9 mouse cellular contexts compared by ENCODE assay signal in genomic region chr13:56197473-56198266, GRCm38 (mm10). TPM values are rescaled to one million over a fixed set of nuclear protein-coding genes. Genes with fewer than 3 reads are reported as not detected.
DNase-seq lines count a peak whose midpoint lies in the region; ATAC-seq and TF ChIP-seq lines count a peak whose summit lies in the region.
"Had no signal": no experiment of that assay in that cellular context is flagged by ENCODE, and none has a peak within 500 bp of the region (broad histone marks: within the 10 kb centered on the region; RNA-seq: fewer than 3 reads in every experiment).

No protein-coding gene starts in this region.

- no peak for TF ChIP-seq POLR2A in bone marrow macrophage, adult 2 months (IDR thresholded peaks at IDR 0.05; ENCODE audit: borderline replicate concordance, low read depth, low read length)
- TF ChIP-seq POLR2A in embryonic fibroblast, embryonic 13.5 days (IDR thresholded peaks at IDR 0.05; ENCODE audit: low read depth, low read length), result no peak
- TF ChIP-seq POLR2A in testis, adult 2 months (IDR thresholded peaks at IDR 0.05; ENCODE audit: control insufficient read depth, low read depth, low read length), result no peak

- H3K27me3 ChIP-seq in heart, embryonic 16.5 days (ENCODE audit: control insufficient read depth, insufficient read depth, low read length), result peaks cover 17% of the 10 kb centered on the region
- H3K27me3 ChIP-seq in liver, embryonic 15.5 days, result peaks cover 7% of the 10 kb centered on the region; the same call in 1 of the 2 replicates
- H3K27me3 ChIP-seq in neural tube, embryonic 14.5 days (ENCODE audit: control insufficient read depth, insufficient read depth, low read length), result peaks cover 6% of the 10 kb centered on the region
- no peaks in the 10 kb centered on the region for H3K27me3 ChIP-seq in testis, adult 2 months (ENCODE audit: control insufficient read depth, insufficient read depth, low read length)

- ATAC-seq in heart, embryonic 16.5 days (replicated peaks; ENCODE audit: extremely low read depth, insufficient read depth, low FRiP score), result peak; percentile 60
- ATAC-seq in liver, embryonic 15.5 days (ENCODE audit: insufficient read depth), result no peak
- peak; percentile 66 for ATAC-seq in neural tube, embryonic 14.5 days (ENCODE audit: low read depth)

- no peak overlapping the region for H3K4me3 ChIP-seq in bone marrow macrophage, adult 2 months (ENCODE audit: insufficient read depth, low read length)
- H3K4me3 ChIP-seq in embryonic fibroblast, embryonic 13.5 days (ENCODE audit: insufficient read depth, low read length), result no peak overlapping the region
- no peak overlapping the region for H3K4me3 ChIP-seq in heart, embryonic 16.5 days (ENCODE audit: low read length)
- no peak overlapping the region for H3K4me3 ChIP-seq in liver, embryonic 15.5 days (replicated peaks)
- no peak overlapping the region for H3K4me3 ChIP-seq in neural tube, embryonic 14.5 days (ENCODE audit: low read depth, low read length)
- H3K4me3 ChIP-seq in testis, adult 2 months (ENCODE audit: control insufficient read depth, low read depth, low read length), result peak overlapping the region; percentile 36

- no peak overlapping the region for H3K27ac ChIP-seq in bone marrow macrophage, adult 2 months (ENCODE audit: insufficient read depth, low read depth, low read length)
- no peak overlapping the region for H3K27ac ChIP-seq in embryonic fibroblast, embryonic 13.5 days (ENCODE audit: insufficient read depth, low read length)
- no peak overlapping the region for H3K27ac ChIP-seq in heart, embryonic 16.5 days (ENCODE audit: low read length)
- H3K27ac ChIP-seq in liver, embryonic 15.5 days (replicated peaks), result no peak overlapping the region
- no peak overlapping the region for H3K27ac ChIP-seq in neural tube, embryonic 14.5 days (ENCODE audit: low read depth, low read length)
- no peak overlapping the region for H3K27ac ChIP-seq in testis, adult 2 months (ENCODE audit: control insufficient read depth, insufficient read depth, low read depth, low read length)

- H3K9ac ChIP-seq in heart, embryonic 16.5 days (ENCODE audit: low read length), result no peak overlapping the region
- H3K9ac ChIP-seq in liver, embryonic 15.5 days, result no peak overlapping the region
- H3K9ac ChIP-seq in neural tube, embryonic 14.5 days (replicated peaks; ENCODE audit: low read depth, low read length), result no peak overlapping the region

- peak; percentile 98 for DNase-seq in CD4-positive, CD25-positive, alpha-beta regulatory T cell, adult 2 months (ENCODE audit: low read depth, low spot score)
- DNase-seq in kidney, postnatal 25 days, result peak; percentile 86

- H3K9me3 ChIP-seq in heart, embryonic 16.5 days (replicated peaks; ENCODE audit: control insufficient read depth, low read length), result no peaks in the 10 kb centered on the region
- H3K9me3 ChIP-seq in liver, embryonic 15.5 days (replicated peaks), result no peaks in the 10 kb centered on the region
- no peaks in the 10 kb centered on the region for H3K9me3 ChIP-seq in neural tube, embryonic 14.5 days (ENCODE audit: control insufficient read depth, low read length)

- H3K36me3 ChIP-seq in heart, embryonic 16.5 days (ENCODE audit: control insufficient read depth, insufficient read depth), result no peaks in the 10 kb centered on the region
- no peaks in the 10 kb centered on the region for H3K36me3 ChIP-seq in liver, embryonic 15.5 days (replicated peaks)
- no peaks in the 10 kb centered on the region for H3K36me3 ChIP-seq in neural tube, embryonic 14.5 days (ENCODE audit: control insufficient read depth, insufficient read depth, low read length)
- no peaks in the 10 kb centered on the region for H3K36me3 ChIP-seq in testis, adult 2 months (ENCODE audit: control insufficient read depth, insufficient read depth, low read length)

- 7% methylated on average over 15 of the region's 15 CpGs for WGBS in heart, embryonic 16.5 days
- WGBS in liver, embryonic 15.5 days (ENCODE audit: insufficient replicate concordance), result 10% methylated on average over 15 of the region's 15 CpGs
- 12% methylated on average over 15 of the region's 15 CpGs for WGBS in neural tube, embryonic 14.5 days

- peaks cover 15% of the 10 kb centered on the region for H3K4me1 ChIP-seq in bone marrow macrophage, adult 2 months (ENCODE audit: control insufficient read depth, insufficient read depth, low read length)
- H3K4me1 ChIP-seq in embryonic fibroblast, embryonic 13.5 days (ENCODE audit: control insufficient read depth, insufficient read depth, low read length), result no peaks in the 10 kb centered on the region
- H3K4me1 ChIP-seq in heart, embryonic 16.5 days (ENCODE audit: control insufficient read depth, insufficient read depth, low read length), result no peaks in the 10 kb centered on the region
- H3K4me1 ChIP-seq in liver, embryonic 15.5 days (replicated peaks), result no peaks in the 10 kb centered on the region
- no peaks in the 10 kb centered on the region for H3K4me1 ChIP-seq in neural tube, embryonic 14.5 days (ENCODE audit: control insufficient read depth, insufficient read depth, low read length)
- peaks cover 5% of the 10 kb centered on the region for H3K4me1 ChIP-seq in testis, adult 2 months (ENCODE audit: control insufficient read depth, insufficient read depth, low read length)

- no peak overlapping the region for H3K4me2 ChIP-seq in heart, embryonic 16.5 days (ENCODE audit: low read depth, low read length)
- peak overlapping the region; percentile 38; the same call in 1 of the 2 replicates for H3K4me2 ChIP-seq in liver, embryonic 15.5 days
- peak overlapping the region; percentile 20; the same call in 1 of the 2 replicates for H3K4me2 ChIP-seq in neural tube, embryonic 14.5 days (ENCODE audit: low read depth, low read length)

- peak; percentile 95 for TF ChIP-seq CTCF in bone marrow macrophage, adult 2 months (IDR thresholded peaks at IDR 0.05; ENCODE audit: low read depth, low read length)
- TF ChIP-seq CTCF in embryonic fibroblast, embryonic 13.5 days (IDR thresholded peaks at IDR 0.05; ENCODE audit: borderline replicate concordance, insufficient read depth, low read length), result peak; percentile 100
- TF ChIP-seq CTCF in testis, adult 2 months (IDR thresholded peaks at IDR 0.05; ENCODE audit: control insufficient read depth, insufficient read depth, insufficient replicate concordance, low read depth, low read length), result peak; percentile 100; the same call in 1 of the 2 replicates

RNA-seq across cellular contexts. Expression of gene Tifab, which starts 19.0 kb away (rescaled TPM):
- polyA plus RNA-seq in bone marrow macrophage, adult 2 months (2012; ENCODE audit: insufficient read depth, insufficient read length, missing spikeins), result 107 and 112 TPM in 2 replicates
- polyA plus RNA-seq in embryonic fibroblast, embryonic 13.5 days (2011; ENCODE audit: insufficient read length, low read depth, missing spikeins), result not detected in 2 replicates
- polyA plus RNA-seq in heart, embryonic 16.5 days (2015; fragmentation: Nextera tagmentation; extraction: Ambion mirVana), result 1.4 and 2.3 TPM in 2 replicates
- polyA plus RNA-seq in liver, embryonic 15.5 days (2015; fragmentation: Nextera tagmentation; extraction: Ambion mirVana), result 8.3 and 8.9 TPM in 2 replicates
- polyA plus RNA-seq in neural tube, embryonic 14.5 days (2014; fragmentation: Nextera tagmentation; extraction: Ambion mirVana), result 0.28 and 0.68 TPM in 2 replicates
- polyA plus RNA-seq in testis, adult 2 months (2012; rRNA removed), result 0.15 and 0.35 TPM in 2 replicates

RNA-seq across cellular contexts. Expression of gene Neurog1, which starts 54.3 kb away (rescaled TPM):
- polyA plus RNA-seq in bone marrow macrophage, adult 2 months (2012; ENCODE audit: insufficient read depth, insufficient read length, missing spikeins), result not detected in 2 replicates
- polyA plus RNA-seq in embryonic fibroblast, embryonic 13.5 days (2011; ENCODE audit: insufficient read length, low read depth, missing spikeins), result not detected in 2 replicates
- polyA plus RNA-seq in heart, embryonic 16.5 days (2015; fragmentation: Nextera tagmentation; extraction: Ambion mirVana), result not detected in 2 replicates
- polyA plus RNA-seq in liver, embryonic 15.5 days (2015; fragmentation: Nextera tagmentation; extraction: Ambion mirVana), result not detected in 2 replicates
- 0.15 and 0.16 TPM in 2 replicates for polyA plus RNA-seq in neural tube, embryonic 14.5 days (2014; fragmentation: Nextera tagmentation; extraction: Ambion mirVana)
- 0.90 and 1.1 TPM in 2 replicates for polyA plus RNA-seq in testis, adult 2 months (2012; rRNA removed)
- polyA plus RNA-seq: heart, embryonic 14.5 days had no signal

Comparison
In these comparisons a context has a peak if more than half of its experiments do, and no peak if none do; other contexts are left out.
1. RNA of gene Tifab, which starts 19.0 kb away (polyA plus RNA-seq): 107 to 112 TPM in bone marrow macrophage, adult 2 months; 8.3 to 8.9 TPM in liver, embryonic 15.5 days, 1.4 to 2.3 TPM in heart, embryonic 16.5 days, 0.28 to 0.68 TPM in neural tube, embryonic 14.5 days, 0.15 to 0.35 TPM in testis, adult 2 months and not detected in embryonic fibroblast, embryonic 13.5 days; every median in the first group is over 10 times any median in the second.
2. Peak in every context shown above with its lines, with median percentiles within 50 percentile points of each other: CTCF ChIP-seq.